14 mouse cellular contexts compared by ENCODE assay signal in the genomic region with DNA sequence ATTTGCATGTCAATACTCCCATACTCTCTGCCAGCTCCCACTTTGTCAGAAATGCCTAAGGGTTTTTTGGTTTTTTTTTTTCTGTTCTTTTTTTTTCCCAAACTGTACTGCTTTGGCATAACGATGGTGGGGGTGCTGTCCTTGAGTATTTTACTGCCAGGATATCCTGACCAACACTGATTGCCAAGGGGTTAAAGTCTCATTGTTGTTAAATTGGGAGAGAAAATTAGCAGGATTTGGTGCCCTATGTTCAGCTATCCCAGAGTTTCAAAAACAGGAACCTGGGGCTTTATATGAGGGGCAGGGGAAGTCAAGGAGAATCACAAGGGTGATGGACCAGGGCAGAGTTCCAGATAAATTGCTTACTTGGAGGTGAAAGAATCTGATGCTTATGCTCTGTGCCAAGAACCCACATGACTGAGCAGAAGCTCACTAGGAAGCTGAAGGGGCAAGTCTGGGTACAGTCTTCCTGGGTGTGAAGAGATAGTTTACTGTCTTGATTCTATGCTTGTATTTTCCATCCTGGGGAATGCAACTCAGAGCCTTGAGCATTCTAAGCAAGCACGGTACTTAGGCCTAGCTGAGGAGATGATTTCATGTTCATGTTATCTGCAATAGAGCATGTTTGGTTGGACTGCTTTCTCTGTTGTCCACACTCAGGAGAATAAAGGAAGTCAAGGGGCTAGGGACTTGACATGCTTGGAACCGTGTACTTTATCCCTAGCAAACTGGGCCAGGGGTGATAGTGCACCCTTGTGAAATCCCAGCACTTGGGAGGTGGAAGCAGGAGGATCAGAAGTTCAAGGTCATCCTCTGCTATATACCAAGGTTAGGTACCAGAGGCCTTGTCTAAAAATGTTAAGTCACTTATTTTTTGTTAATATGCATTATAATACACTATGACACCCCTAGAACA.
DNase-seq lines count a peak whose midpoint lies in the region; ATAC-seq and TF ChIP-seq lines count a peak whose summit lies in the region.
"Had no signal": no experiment of that assay in that cellular context is flagged by ENCODE, and none has a peak within 500 bp of the region (broad histone marks: within the 10 kb centered on the region; RNA-seq: fewer than 3 reads in every experiment).

No protein-coding gene starts in this region.

- no peak for ATAC-seq in heart, embryonic 12.5 days (ENCODE audit: insufficient number of reproducible peaks, low FRiP score)
- ATAC-seq in lung, embryonic 15.5 days (ENCODE audit: borderline replicate concordance, extremely low read depth, low FRiP score, low TSS enrichment): no peak
- ATAC-seq: CD4-positive, CD25-positive, alpha-beta regulatory T cell, adult 4 months had no signal

- H3K4me2 ChIP-seq in heart, embryonic 12.5 days: no peak overlapping the region
- no peak overlapping the region for H3K4me2 ChIP-seq in lung, embryonic 15.5 days
- H3K4me2 ChIP-seq: hindbrain, embryonic 14.5 days had no signal

- H3K36me3 ChIP-seq in heart, embryonic 12.5 days: no peaks in the 10 kb centered on the region
- H3K36me3 ChIP-seq in lung, embryonic 15.5 days: no peaks in the 10 kb centered on the region

- peaks cover 5% of the 10 kb centered on the region; the same call in 1 of the 2 replicates for H3K4me1 ChIP-seq in heart, embryonic 12.5 days (replicated peaks)
- H3K4me1 ChIP-seq in lung, embryonic 15.5 days: peaks cover 15% of the 10 kb centered on the region; the same call in 1 of the 2 replicates

- 48% methylated on average over 3 of the region's 3 CpGs for WGBS in heart, embryonic 12.5 days
- 57% methylated on average over 3 of the region's 3 CpGs for WGBS in lung, embryonic 15.5 days

- no peaks in the 10 kb centered on the region for H3K9me3 ChIP-seq in heart, embryonic 12.5 days (replicated peaks)
- H3K9me3 ChIP-seq in lung, embryonic 15.5 days: no peaks in the 10 kb centered on the region

- H3K27me3 ChIP-seq in heart, embryonic 12.5 days (replicated peaks): no peaks in the 10 kb centered on the region
- no peaks in the 10 kb centered on the region for H3K27me3 ChIP-seq in lung, embryonic 15.5 days

- no peak overlapping the region for H3K4me3 ChIP-seq in heart, embryonic 12.5 days
- no peak overlapping the region for H3K4me3 ChIP-seq in lung, embryonic 15.5 days
- H3K4me3 ChIP-seq: left cerebral cortex, adult 2 months had no signal

- peak; percentile 38 to 61 for DNase-seq in heart, adult 18-20 months
- no peak for DNase-seq in lung, postnatal 14 days
- peak; percentile 61 for DNase-seq in brain, embryonic 14.5 days (ENCODE audit: low read depth)
- peak; percentile 43 for DNase-seq in lung, postnatal 36 days
- no peak for DNase-seq in B cell, adult 2 months
- no peak for DNase-seq in thymus, postnatal 36 days
- DNase-seq: cerebellum, adult 9-11 months; liver; retina, postnatal 1 day had no signal

- TF ChIP-seq POLR2A in brain, embryonic 14.5 days (IDR thresholded peaks at IDR 0.05; ENCODE audit: borderline replicate concordance, extremely low read depth, insufficient read depth, insufficient read length, poor library complexity, severe bottlenecking): no peak

- no peak overlapping the region for H3K9ac ChIP-seq in heart, embryonic 12.5 days
- H3K9ac ChIP-seq in lung, embryonic 15.5 days: no peak overlapping the region
- H3K9ac ChIP-seq: hindbrain, embryonic 14.5 days had no signal

- no peak for TF ChIP-seq CTCF in brain, embryonic 14.5 days (IDR thresholded peaks at IDR 0.05; ENCODE audit: borderline replicate concordance, extremely low read depth, insufficient read depth, insufficient read length)

- no peak overlapping the region for H3K27ac ChIP-seq in heart, embryonic 12.5 days (ENCODE audit: poor library complexity, severe bottlenecking)
- 0 out of 2 replicates have a peak overlapping the region, but pooled peaks have one; percentile 15 for H3K27ac ChIP-seq in lung, embryonic 15.5 days
- H3K27ac ChIP-seq: hindbrain, embryonic 14.5 days; left cerebral cortex, adult 2 months had no signal

Comparison
In these comparisons a context has a peak if more than half of its experiments do, and no peak if none do; other contexts are left out.
1. DNase-seq: peak in heart, adult 18-20 months (2 of 2), brain, embryonic 14.5 days (single experiment) and lung, postnatal 36 days (single experiment); none in lung, postnatal 14 days (single experiment), B cell, adult 2 months (0 of 2) and thymus, postnatal 36 days (0 of 2).